Mouse (Mus musculus): ENCODE measurements at regions not wholly inside any gene's neighbourhood (a gene's known extent, or its start where the extent isn't known, plus 50 kb on each side); places are given as distances from the start of the nearest gene placed in this dataset.

- no peak for DNase-seq
These were observed 243.3 kb upstream of the Srek1ip1 start for GRCm38 (mm10) chr13:104549016-104549415.

GRCm38 (mm10) chr13:104553329-104553728, 239.0 kb upstream of the Srek1ip1 start:
- DNase-seq = no peak

- DNase-seq = peak; percentile 18 to 37
These were observed 235.7 kb upstream of the Srek1ip1 start for GRCm38 (mm10) chr13:104556609-104557008.

- no peak for DNase-seq
These were observed 232.4 kb upstream of the Srek1ip1 start for GRCm38 (mm10) chr13:104559876-104560275.

GRCm38 (mm10) chr13:104560500-104561114, 231.7 kb upstream of the Srek1ip1 start:
- no peak for DNase-seq

- DNase-seq = no peak
These were observed 229.7 kb upstream of the Srek1ip1 start for GRCm38 (mm10) chr13:104562536-104562935.

GRCm38 (mm10) chr13:104563019-104563418, 229.3 kb upstream of the Srek1ip1 start:
- DNase-seq = no peak

- no peak for DNase-seq
These were observed 228.4 kb upstream of the Srek1ip1 start for GRCm38 (mm10) chr13:104563889-104564288.

GRCm38 (mm10) chr13:104569765-104570164, 222.5 kb upstream of the Srek1ip1 start:
- no peak for DNase-seq

- DNase-seq = no peak
These were observed 220.0 kb upstream of the Srek1ip1 start for GRCm38 (mm10) chr13:104572236-104572635.

GRCm38 (mm10) chr13:104574396-104574795, 217.9 kb upstream of the Srek1ip1 start:
- no peak for DNase-seq

- no peak for DNase-seq
These were observed 216.0 kb upstream of the Srek1ip1 start for GRCm38 (mm10) chr13:104576188-104576789.

- DNase-seq = no peak
These were observed 214.4 kb upstream of the Srek1ip1 start for GRCm38 (mm10) chr13:104577856-104578255.

GRCm38 (mm10) chr13:104580686-104581350, 211.5 kb upstream of the Srek1ip1 start:
- no peak for DNase-seq

All from lung, postnatal 4 days (tissue).